ENCODE assay signal across 8 mouse cellular contexts in genomic region chr13:119835320-119836056, GRCm38 (mm10). TPM values are rescaled to one million over a fixed set of nuclear protein-coding genes. Genes with fewer than 3 reads are reported as not detected.
DNase-seq lines count a peak whose midpoint lies in the region; ATAC-seq and TF ChIP-seq lines count a peak whose summit lies in the region.
"Not testable (repeated sequence)": the region's sequence is repeated elsewhere in the genome, so short reads cannot be mapped to it uniquely, and the experiment has no call there.

Gene D13Ertd608e, plus strand, starts transcription at chr13:119836006.

- peak; percentile 75 for ATAC-seq in common myeloid progenitor, adult 5-6 weeks (replicated peaks; ENCODE audit: low read depth, poor library complexity, severe bottlenecking)

- H3K27ac ChIP-seq in left cerebral cortex, adult 2 months; olfactory bulb, adult 2 months (ENCODE audit: insufficient read depth, low read depth, low read length): not testable (repeated sequence)

- WGBS in olfactory bulb, adult 2 months: 13% methylated on average over 18 of the region's 25 CpGs

- H3K4me1 ChIP-seq in olfactory bulb, adult 2 months (ENCODE audit: control insufficient read depth, insufficient read depth, low read length): not testable (repeated sequence)

- peak; percentile 42 for TF ChIP-seq CTCF in left cerebral cortex, adult 2 months (IDR thresholded peaks at IDR 0.05)
- not testable (repeated sequence) for TF ChIP-seq CTCF in olfactory bulb, adult 2 months (IDR thresholded peaks at IDR 0.05; ENCODE audit: insufficient read depth, low read depth, low read length)

- TF ChIP-seq POLR2A in olfactory bulb, adult 2 months (IDR thresholded peaks at IDR 0.05; ENCODE audit: insufficient read depth, low read depth, low read length): not testable (repeated sequence)

- intact Hi-C loops in gastrocnemius, postnatal 14 days (cut with DNase I; ENCODE audit: low total_unique reads); left cerebral cortex, adult 2 months (cut with DNase I): not testable (repeated sequence)

- 0 out of 2 replicates have a peak within 1 kb of the TSS, but pooled peaks have one; percentile 21 for H3K4me3 ChIP-seq in left cerebral cortex, adult 2 months
- H3K4me3 ChIP-seq in olfactory bulb, adult 2 months (ENCODE audit: insufficient read depth, low read depth, low read length): peak within 1 kb of the TSS; percentile 22; the same call in 1 of the 2 replicates

- DNase-seq in ZHBTc4 (ENCODE audit: low read depth, low spot score): peak; percentile 58
- peak; percentile 15 for DNase-seq in gastrocnemius, postnatal 14 days
- DNase-seq in induced T-regulatory cell, adult 2 months (ENCODE audit: low read depth): peak; percentile 70
- peak; percentile 9 to 28 for DNase-seq in left cerebral cortex, adult 2 months (ENCODE audit: extremely low spot score in 1 of 2, low spot score in 2 of 2)
- peak; percentile 9 for DNase-seq in lung, postnatal 25 days (ENCODE audit: low spot score)
- DNase-seq in thymus, postnatal 14 days: peak; percentile 48

RNA-seq across cellular contexts. Expression of gene D13Ertd608e, which starts in this region (rescaled TPM):
- not detected in 2 replicates for total RNA-seq in common myeloid progenitor, adult 5-6 weeks (2017)
- not detected for total RNA-seq in gastrocnemius, postnatal 14 days (2021)
- total RNA-seq in left cerebral cortex, adult 2 months (2021): not detected
- polyA plus RNA-seq in olfactory bulb, adult 2 months (2012; ENCODE audit: insufficient read depth, insufficient read length, low replicate concordance, missing spikeins): not detected in 2 replicates

Comparison
In these comparisons a context has a peak if more than half of its experiments do, and no peak if none do; other contexts are left out.
1. Peak in ATAC-seq in common myeloid progenitor, adult 5-6 weeks; RNA of the gene not detected or under 1 TPM.
2. Peak in DNase-seq in gastrocnemius, postnatal 14 days; RNA of the gene not detected or under 1 TPM.
3. Peak in DNase-seq and H3K4me3 ChIP-seq in left cerebral cortex, adult 2 months; RNA of the gene not detected or under 1 TPM.
4. DNase-seq: peak in every context shown above with its lines; median percentile 70 in induced T-regulatory cell, adult 2 months; 58 in ZHBTc4; 48 in thymus, postnatal 14 days; 18 in left cerebral cortex, adult 2 months; 15 in gastrocnemius, postnatal 14 days; 9 in lung, postnatal 25 days.